Mouse (Mus musculus) kidney, adult 2 months (tissue): ENCODE measurements around the gene Sh3gl1.

Experiments
- CTCF ChIP-seq: fragments of 200-500 bp; conservative IDR thresholded peaks from 2 replicates; pipeline ENCODE4 v1.5.1; 2011; ENCODE audit warnings: low read depth, mild to moderate bottlenecking, control low read depth, low read length, moderate library complexity, mixed read lengths; ENCODE audit not compliant: insufficient read depth, insufficient read length
- POLR2A ChIP-seq: fragments of 200-500 bp; IDR thresholded peaks from one replicate; pipeline ENCODE4 v1.6.1; 2011; ENCODE audit warnings: low read depth, low read length, control low read depth

DNA sequence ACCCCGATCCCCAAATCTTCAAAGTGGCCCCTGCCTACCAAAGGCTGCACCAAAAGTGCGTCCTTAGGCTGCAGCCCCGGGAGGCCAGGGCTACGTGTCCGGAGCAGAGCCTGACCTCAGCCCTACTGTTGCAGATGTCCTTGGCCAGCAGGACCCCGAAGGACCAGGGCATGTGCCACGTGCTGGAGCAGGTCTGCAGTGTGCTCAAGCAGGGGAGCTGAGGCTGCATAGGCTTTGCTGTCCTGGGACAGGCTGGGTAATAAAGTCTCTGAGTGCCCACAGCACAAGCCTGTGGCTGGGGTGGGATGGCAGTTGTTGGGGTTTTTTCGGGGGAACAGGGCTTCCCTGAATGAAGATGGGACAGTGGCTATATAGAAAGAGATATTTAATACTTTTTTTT, 20.1 kb downstream of the Sh3gl1 start:
- TF ChIP-seq CTCF (no peak), POLR2A (no peak)
